Mouse (Mus musculus) frontal cortex, postnatal 25 days (tissue): ENCODE results near the gene Barhl2.

Experiments used
- DNase-seq, 2 experiments: peaks; one replicate each; pipeline ENCODE4 v3.0.0; 2022; ENCODE audit warnings: low spot score in 2 of 2

The Barhl2 gene

DNA sequence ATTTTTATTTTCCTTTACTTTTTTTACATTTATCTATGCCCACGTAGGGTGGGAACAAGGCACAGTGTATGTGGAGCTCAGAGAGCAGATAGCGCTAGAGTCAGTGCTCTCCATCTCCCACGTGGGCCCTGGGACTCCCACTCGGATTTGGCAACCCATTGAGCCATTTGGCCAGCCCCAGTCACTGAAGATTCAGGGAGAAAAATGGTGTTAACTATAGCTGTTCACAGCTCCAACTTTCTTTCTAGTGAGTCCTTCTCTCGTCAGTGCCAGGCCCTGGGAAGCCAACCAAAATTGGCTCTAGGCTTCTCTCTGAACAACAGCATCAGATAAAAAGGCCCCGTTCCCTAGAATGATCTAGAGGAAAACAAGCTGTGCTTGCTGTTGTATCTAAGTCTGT, 42.2 kb downstream of the Barhl2 start:
- no peak for DNase-seq

GRCm38 (mm10) chr5:106402761-106403160, 55.2 kb downstream of the Barhl2 start:
- no peak for DNase-seq
